Mouse (Mus musculus) CD4-positive, CD25-positive, alpha-beta regulatory T cell, adult 4 months (primary cell): ENCODE data around the gene Adipoq. TPM values are rescaled to one million over a fixed set of nuclear protein-coding genes. Genes with fewer than 3 reads are reported as not detected.
A peak's percentile ranks its signal among the peaks of the same experiment; 100 is the strongest.

Experiments
- ATAC-seq: one replicate; pipeline ENCODE4 v1.8.0; 2017
- polyA plus RNA-seq, 2 experiments: library from polyadenylated mRNA; unstranded; fragments of 100-300 nt; shearing (Covaris generic); gene quantifications; one replicate each; pipeline ENCODE4 v1.2.1; 2017

The Adipoq gene
- polyA plus RNA-seq, 2 experiments from 2014 or later, result not detected

DNA sequence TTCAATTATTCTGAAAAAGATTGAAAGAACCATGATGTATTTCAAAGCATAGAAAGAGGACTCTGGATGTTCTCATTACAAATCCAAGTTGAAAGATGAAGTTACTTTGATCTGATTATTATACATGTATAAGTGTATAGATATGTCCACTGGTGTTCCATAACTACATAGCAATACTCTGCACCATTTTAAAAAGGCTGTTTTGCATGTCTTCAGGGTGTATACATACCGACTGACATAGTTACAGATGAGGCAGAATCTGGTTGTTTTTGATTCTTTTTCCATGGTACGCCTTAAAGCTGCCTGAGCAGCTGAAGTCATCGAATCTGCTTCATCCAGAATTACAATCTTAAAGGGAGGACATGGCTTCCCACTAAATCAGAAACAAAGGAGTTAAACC is 30.9 kb upstream of the Adipoq start:
- ATAC-seq, result no peak

DNA sequence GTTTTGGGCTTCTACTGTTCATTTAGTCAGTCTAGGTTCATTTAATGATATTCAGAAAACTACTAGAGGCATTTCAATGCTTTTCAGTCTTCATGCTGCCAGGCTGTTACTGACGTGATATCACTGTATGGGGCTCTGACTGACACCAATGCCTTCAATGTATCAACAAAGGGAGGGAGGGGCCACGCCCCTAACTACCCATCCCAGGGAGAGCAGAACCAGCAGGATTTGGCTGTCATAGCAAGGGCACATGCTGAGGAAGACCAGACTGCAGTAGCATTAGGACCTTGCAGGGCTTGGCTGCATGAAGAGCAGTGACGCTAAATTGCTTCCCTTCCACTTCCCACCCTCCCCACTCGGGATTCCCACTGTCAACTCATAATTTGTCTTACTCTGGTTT is 29.2 kb upstream of the Adipoq start:
- no peak for ATAC-seq

DNA sequence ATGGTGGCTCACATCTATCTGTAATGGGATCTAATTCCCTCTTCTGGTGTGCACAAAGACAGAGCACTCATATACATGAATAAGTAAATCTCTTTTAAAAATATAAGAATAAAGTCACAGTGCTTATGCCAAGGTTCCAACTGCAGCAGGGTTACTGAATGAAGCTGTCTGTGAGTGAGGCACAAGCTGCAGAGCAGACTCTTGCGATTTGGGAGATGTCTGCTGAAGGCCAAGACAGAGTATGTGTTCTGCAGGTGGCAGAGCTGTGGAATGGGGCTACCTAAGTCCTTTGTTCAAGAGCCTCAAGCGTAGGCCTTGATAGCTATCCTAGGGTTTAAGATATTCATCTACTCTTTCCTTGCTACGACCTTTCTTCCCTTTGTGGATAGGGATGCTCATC is 23.9 kb upstream of the Adipoq start:
- no peak for ATAC-seq

DNA sequence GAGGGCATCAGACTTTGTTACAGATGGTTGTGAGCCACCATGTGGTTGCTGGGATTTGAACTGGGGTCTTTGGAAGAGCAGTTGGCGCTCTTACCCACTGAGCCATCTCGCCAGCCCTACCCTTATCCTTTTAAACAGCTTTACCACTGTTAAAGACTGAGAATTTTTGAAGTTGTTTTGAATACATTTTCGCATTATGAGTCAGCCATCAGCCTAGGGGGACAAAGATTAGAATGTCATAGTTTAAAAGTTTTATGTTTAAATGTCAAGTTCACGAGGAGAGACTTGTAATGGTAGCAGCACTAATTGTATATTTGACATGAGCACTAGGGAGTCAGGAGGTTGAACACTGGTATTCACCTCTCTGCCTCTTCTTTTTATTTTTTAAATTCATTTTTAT is 23.2 kb upstream of the Adipoq start:
- ATAC-seq, result no peak

DNA sequence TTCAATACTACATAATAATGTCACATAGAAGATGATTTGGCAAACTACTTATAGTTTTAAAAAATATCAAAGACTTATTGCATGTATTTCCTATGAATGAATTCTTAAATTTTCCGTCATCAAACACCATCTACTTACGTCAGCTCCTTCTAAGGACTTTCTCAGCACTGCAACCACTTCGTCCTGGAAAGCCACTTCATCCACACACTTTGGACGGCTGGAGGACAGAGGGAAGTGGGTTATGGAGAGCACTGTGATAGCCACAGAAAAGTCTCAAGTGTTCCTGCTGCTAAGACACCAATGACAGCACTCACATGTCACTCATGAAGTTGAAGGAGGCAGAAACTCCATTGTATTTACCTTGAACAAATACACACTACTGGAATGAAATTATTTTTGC is 21.9 kb upstream of the Adipoq start:
- ATAC-seq, result no peak

DNA sequence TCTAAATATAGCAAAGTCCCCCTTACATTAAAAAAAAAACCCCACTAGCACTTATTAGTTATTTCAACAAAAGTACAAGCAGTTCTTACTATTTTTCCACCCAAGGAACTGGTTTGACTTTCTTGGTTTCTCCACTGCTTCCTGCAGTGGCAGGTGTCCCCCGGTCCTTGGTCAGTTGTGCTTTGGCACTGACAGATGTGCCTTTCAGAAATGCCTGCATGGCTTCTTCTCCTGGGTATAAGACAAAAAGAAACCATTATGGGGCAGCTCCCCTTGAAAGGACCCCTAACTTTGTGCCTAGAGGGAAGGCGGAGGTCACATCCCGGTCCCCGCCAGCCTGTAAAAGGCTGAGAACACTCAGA is 19.0 kb upstream of the Adipoq start:
- ATAC-seq, result no peak

DNA sequence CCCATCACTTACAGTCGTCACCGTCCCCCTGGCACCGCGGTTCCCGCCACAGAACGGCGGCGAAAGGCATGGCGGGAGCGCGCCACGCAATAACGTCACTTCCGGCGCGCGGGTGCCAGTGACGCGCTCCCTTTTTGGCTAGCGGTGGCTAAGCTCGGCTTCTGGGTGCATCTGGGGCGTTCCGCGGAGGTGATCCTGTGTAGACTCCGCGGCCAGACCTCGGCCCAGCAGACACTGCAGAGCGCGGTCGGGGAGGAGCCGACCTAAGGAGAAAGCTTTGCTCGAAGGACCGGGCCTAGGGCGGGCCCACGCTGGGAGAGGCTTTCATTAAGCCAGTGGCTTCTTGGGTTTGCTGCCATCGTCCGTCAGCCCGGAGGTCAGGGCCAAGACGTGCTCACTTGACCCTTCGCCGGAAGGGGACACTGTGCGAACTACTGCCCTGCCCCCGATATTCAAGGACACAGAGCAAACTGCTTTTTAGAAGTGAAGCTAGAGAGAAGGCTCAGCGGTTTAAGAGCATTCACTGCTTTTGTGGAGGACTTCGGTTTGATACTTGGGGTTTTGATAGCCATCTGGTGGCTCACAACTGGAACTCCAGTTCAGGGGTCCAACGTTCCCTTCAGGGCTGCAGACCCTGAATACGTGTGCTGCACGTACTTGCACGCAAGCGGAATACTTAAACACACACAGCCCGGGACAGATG is 18.5 kb upstream of the Adipoq start, which contains the start of gene Rfc4:
Gene Rfc4 (minus strand): TSS at position 65 of the 703 bp plus-strand sequence.
- peak; percentile 93 for ATAC-seq

DNA sequence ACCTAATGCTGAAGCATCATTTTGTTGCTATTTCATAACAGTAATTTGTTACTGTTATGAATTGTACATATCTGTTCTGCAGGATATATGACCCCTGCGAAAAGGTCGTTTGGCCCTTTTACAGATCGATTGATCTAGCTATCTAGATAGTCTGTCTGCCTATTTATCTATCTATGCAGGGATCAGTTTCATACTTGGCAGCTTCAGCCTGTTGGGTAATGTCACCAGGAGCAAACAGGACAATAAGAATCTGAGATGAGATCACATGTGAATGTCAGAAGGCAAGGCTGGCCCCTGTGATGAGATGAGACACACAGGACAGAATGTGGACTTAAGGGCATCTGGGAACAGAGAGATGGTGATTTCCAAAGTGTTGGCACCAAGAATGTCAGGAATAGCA is 16.0 kb upstream of the Adipoq start:
- ATAC-seq, result no peak

DNA sequence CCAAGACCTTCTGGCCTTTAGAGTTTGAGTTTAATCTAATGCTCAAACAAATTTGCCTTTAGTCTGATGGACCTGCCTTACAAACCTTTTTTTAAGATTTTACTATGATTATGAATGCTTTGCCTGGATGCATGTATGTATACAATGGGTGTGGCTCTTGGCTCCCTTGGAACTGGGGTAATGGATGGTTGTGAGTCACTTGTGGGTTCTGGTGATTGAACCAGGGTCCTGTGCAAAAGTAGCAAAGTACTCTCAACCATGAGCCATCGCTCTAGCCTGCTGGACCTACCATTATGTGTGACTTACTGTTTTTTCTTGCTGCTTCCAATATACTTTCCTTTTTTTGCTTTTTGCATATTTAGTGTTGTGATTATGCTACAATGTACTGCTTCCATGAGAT is 14.0 kb upstream of the Adipoq start:
- no peak for ATAC-seq

DNA sequence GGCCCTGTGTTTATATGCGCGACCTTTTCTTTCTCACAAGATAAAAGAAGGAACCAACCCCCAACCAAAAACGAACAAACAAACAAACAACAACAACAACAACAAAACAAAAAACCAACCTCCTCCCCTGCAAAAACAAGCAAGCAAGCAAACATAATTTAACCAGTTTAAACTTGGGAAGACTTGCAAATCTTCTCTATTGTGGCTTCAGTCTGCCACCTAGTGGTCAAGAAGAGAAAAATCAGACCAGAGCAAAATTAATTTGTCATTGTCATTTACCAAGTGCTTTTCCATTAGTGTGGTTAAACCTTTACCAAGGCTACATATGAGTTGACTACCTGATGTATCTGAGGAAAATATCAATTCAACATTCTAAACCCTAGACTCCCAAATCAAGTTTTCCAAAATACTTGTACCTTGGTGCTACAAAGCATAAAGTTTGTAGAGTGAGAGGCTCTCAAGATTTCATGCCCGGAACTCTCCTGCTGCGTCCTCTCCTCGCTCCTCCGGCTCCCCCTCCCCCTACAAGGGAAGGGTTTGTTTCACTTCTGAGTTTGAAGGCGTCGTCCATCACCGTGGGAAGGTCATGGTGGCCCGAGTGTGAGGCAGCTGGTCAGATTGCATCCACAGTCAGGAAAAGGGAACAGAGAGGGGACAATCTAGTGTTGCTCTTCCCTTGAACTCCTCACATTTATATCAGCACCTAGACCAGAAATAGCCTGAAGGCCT is 10.8 kb upstream of the Adipoq start:
- peak; percentile 77 for ATAC-seq

DNA sequence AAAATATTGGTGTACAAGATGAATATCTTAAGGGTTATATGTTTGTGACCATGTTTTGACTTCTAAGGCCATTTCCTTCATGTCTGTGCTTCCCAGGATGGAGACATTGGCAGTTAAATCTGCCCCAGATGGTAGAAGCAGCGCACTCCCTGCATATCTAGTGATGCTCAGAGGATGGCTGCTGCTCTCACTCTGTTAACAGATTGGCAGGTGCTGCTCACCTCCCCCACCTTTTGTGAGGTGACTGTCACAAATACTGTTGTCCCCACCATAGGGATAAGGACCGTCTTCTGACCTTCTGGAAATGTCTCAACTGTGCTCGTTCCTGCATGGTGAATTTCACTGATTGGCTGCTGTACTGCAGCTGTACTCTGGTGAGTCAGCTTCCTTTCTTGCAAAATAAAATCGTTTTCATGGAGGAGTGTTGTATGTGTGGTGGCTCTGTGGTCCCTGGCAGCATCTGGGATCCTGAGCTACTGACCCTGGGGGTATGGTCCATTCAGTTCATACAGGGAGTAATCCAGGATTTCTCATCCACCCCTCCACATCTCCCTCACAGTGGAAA is 9.8 kb upstream of the Adipoq start:
- ATAC-seq, result no peak

DNA sequence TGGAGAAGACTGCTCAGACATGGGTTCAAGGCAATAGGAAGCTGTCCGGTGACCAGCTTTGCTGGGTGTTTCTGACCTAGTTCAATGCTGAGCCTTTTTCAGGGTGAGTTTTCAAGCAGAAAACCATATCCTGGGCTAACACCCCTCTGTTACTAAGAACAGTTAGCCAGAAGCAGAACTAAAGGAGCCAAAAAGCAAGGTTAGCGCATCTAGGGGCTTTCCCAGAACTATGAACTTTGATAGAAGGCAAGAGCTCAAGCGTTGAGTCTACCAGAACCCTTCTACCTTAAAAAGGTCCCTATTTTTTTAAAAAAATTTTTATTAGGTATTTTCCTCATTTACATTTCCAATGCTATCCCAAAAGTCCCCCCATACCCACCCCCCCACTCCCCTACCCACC is 5.4 kb upstream of the Adipoq start:
- no peak for ATAC-seq

DNA sequence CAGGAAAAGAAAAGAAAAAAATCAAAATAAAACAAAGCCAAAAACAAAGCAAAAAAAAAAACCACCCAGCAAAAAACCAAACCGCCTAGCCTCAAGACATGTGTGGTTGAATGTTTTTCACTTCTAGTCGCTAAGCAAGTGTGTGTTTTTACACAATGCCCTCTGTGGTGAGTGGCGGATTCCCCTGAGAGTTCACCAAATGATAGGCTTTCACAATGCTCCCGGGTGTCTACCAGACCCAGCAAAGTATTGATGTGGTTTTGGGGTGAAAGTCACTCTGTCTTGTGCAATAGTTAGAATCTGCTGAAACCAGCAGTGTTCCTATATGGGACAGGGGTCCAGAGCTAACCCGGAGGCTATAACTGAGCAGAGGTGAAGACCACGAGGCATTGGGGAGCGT is 2.0 kb upstream of the Adipoq start:
- peak; percentile 93 for ATAC-seq

DNA sequence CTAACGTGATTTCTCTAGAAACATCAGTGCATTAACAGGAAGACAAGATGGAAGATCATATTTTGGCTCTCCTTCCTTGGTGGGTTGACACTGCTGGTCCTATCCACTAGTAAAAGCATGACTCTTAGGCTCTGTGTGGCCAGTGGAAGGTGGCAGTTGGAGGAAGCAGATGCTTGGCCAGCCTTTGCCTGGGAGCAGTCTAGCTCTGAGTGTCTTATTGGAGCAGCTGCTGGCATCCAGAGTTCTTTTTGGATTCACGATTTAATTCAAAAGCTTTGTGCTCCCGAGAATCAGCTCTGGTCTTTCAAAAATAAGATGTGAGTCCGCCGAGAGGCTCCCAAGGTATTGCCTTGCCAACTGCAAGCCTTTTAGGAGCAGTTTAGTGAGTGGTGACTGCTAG is 1.1 kb upstream of the Adipoq start:
- ATAC-seq, result no peak

DNA sequence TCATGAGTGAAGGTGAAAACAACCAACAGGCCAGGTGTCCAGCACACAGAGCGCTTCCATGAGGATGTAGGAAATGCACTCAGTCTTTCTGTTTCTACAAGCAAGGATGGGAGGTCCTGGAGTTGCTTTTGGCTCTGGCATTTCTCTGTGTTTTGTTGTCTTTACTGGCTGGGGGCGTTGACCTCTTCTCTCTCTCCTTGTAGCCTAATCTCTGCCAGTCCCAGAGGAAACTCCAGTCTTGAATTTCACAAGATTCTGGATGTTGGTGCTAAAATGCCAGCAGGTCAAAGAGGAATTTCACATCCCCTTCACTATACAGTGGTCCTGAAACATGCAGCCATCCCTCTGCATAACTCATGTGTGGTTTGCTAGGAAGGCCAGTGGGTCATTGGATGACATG is 2.6 kb downstream of the Adipoq start:
- no peak for ATAC-seq

DNA sequence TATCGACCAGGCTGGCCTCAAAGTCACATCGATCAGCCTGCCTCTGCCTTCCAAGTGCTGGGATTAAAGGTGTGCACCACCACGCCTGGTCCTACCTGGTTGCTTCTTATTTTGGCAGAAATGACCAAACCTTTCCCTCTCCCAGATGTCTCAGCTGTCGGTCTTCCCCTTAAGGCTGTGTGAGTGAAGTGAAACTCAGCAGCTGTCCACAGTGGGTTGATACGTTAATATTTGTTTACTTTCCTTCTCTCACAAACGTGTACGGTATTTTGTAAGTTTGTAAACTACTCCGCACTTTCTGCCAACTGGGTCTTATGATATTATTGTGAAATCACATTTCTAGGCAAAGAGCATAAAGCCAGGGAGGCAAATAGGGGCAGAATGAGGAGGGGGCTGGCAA is 3.1 kb downstream of the Adipoq start:
- no peak for ATAC-seq

DNA sequence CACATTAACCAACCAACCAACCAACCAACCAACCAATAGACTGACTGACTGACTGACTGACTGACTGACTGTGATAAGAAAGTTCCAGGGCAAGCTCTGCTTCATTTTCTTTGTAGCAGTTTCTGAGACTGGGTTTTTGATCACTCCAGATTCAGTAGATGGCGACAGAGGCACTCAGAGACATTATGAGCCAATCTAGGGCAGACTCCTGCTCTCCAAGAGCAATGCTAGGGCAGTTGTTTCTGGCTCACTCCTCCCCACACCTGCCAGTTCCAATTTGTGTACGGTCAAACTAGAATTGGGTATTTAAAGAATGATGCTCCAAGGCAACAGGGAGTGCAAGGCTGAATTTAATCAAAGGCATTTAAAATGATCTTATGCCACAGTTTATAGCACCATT is 5.1 kb downstream of the Adipoq start:
- peak; percentile 86 for ATAC-seq

DNA sequence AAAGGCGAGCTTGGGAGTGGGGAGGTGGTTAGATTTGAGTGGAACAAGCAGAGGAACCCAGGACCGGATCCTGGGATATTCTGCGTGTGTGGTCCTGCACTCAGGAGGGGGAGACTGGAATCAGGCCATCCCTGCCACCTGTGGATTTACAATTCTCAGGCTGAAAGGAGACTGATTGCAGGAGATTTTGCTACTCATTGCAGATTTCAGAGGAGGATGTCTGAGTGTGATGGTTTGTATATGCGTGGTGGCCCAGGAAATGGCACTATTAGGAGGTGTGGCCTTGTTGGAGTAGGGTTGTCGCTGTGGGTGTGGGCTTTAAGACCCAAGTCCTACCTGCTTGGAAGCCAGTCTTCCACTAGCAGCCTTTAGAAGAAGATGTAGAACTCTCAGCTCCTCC is 7.9 kb downstream of the Adipoq start:
- peak; percentile 37 for ATAC-seq

DNA sequence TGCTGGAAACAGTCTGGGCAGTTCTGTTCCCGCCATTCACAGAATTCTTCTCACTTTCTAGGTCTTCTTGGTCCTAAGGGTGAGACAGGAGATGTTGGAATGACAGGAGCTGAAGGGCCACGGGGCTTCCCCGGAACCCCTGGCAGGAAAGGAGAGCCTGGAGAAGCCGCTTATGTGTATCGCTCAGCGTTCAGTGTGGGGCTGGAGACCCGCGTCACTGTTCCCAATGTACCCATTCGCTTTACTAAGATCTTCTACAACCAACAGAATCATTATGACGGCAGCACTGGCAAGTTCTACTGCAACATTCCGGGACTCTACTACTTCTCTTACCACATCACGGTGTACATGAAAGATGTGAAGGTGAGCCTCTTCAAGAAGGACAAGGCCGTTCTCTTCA is 10.7 kb downstream of the Adipoq start:
- ATAC-seq, result no peak

DNA sequence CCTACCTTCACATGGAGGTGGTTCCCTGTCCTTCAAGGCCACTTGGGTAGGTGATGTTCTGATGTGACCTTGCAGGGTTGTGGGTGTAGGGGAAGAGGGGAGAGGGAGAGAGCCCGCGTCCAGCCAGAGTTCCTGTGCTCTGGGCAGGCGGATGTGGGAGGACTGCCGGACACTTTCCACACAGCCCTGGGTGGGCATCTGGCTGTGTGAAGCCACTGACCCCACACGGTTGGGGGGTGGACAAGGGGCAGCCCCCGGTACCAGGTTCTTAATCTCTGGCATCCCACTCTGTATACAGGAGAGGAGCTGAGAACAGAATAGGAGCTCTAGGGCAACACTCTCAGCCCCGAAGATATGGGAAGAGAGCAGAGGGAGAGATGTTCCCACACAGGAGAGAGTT is 12.0 kb downstream of the Adipoq start:
- no peak for ATAC-seq

DNA sequence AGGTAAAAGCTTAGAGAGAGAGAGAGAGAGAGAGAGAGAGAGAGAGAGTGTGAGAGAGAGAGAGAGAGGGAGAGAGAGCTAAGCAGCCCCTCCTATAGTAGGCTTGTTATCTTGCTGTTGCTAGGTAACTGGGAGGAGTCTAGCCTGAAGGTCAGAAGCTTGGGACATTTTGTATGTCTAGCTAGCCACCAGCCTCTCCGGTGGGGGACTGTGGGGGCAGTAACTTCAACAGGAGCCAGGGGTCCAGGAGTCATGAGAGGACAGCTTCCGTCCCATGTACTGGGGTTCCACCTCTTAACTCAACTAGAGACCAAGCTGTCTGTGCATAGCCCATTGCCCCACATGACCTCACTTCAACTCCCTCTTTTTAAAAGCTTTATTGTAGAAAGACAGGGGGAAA is 12.6 kb downstream of the Adipoq start:
- no peak for ATAC-seq

DNA sequence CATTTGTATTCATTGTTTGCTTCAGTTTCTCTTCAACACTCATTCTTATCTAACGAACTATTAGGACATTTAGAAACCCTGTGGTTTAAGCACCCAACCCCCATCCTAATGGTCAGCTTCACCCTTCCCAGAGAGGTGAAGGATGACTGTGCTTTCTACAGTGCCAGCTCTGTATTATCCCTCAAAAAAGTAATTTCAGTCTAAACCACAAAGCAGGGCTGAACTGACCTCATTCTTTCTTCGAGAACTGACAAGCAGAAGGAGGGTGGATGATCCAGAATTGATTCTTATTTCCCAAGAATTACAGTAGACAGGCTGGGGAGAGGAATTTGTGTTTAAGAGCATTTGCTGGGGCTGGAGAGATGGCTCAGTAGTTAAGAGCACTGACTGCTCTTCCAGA is 13.4 kb downstream of the Adipoq start:
- ATAC-seq, result no peak

DNA sequence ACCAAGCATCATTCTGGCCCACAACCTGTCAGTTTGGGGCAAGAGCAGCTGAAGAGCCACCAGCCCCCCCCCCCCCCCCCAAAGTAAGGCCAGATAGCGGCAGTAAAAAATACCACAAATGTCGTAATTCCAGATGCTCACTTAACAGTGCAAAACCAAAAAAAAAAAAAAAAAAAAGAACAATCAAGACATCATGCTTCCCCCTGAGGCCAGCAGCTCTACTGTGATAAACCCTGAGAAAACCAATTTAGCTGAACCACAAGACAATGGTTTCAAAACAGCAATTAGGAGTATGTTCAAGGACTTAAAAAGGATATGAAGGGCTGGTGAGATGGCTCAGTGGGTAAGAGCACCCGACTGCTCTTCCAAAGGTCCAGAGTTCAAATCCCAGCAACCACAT is 15.8 kb downstream of the Adipoq start:
- ATAC-seq, result no peak

DNA sequence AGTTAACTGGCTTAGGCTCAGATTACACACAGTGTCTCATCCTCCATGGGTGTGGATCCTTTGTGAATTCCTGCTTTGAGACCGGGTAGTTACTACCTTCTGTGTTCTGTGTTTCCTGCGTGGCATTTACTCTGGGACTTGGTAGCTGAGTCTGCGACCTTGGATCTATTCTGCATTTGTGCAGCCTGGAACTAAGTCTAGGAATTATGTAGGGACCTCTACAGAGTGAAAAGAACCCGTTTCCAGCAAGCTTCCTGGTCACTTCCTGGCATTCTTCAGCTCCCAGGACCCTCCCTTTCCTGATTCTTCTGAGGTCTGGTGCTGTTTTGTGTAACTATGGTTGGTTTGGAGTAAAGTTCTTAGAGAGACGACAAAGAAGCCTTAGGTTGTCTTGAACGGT is 18.1 kb downstream of the Adipoq start:
- ATAC-seq, result no peak
